Mouse (Mus musculus) midbrain, postnatal 0 days (tissue): ENCODE measurements around the gene Borcs8. TPM values are rescaled to one million over a fixed set of nuclear protein-coding genes. Genes with fewer than 3 reads are reported as not detected.
A peak's percentile ranks its signal among the peaks of the same experiment; 100 is the strongest.

Source experiments
- ATAC-seq: fragments of 200-750 bp; cut with Nextera tagmentation; 2 replicates; pipeline ENCODE4 v1.8.0; 2017; ENCODE audit warnings: moderate number of reproducible peaks, mild to moderate bottlenecking, moderate TSS enrichment, moderate library complexity; ENCODE audit not compliant: low FRiP score
- DNase-seq: peaks from one replicate; pipeline ENCODE4 v3.0.0-alpha.2; 2015; ENCODE audit warnings: low spot score
- H3K27ac ChIP-seq: fragments of 300-500 bp; sonication (generic); 2 replicates; pipeline ENCODE4 v1.5.1; 2014; ENCODE audit warnings: low read depth, mild to moderate bottlenecking, low read length, mixed read lengths
- H3K27me3 ChIP-seq: fragments of 300-500 bp; sonication (generic); 2 replicates; pipeline ENCODE4 v1.6.1; 2014; ENCODE audit warnings: low read length, control low read depth, mixed read lengths; ENCODE audit not compliant: insufficient read depth
- H3K36me3 ChIP-seq: fragments of 300-500 bp; sonication (generic); 2 replicates; pipeline ENCODE4 v1.6.1; 2014; ENCODE audit warnings: low read length, control low read depth, mixed read lengths; ENCODE audit not compliant: insufficient read depth
- H3K4me1 ChIP-seq: fragments of 300-500 bp; sonication (generic); 2 replicates; pipeline ENCODE4 v1.6.1; 2014; ENCODE audit warnings: mild to moderate bottlenecking, control low read depth, antibody characterized with exemption, low read length, mixed read lengths; ENCODE audit not compliant: insufficient read depth
- H3K4me2 ChIP-seq: fragments of 300-500 bp; sonication (generic); 2 replicates; pipeline ENCODE4 v1.6.1; 2014; ENCODE audit warnings: low read depth, mild to moderate bottlenecking, low read length, mixed read lengths; ENCODE audit not compliant: poor library complexity, severe bottlenecking
- H3K4me3 ChIP-seq: fragments of 300-500 bp; sonication (generic); 2 replicates; pipeline ENCODE4 v1.5.1; 2014; ENCODE audit warnings: low read depth, mild to moderate bottlenecking, low read length, moderate library complexity
- H3K9ac ChIP-seq: fragments of 300-500 bp; sonication (generic); replicated peaks from 2 replicates; pipeline ENCODE4 v1.6.1; 2014; ENCODE audit warnings: mild to moderate bottlenecking, low read length, moderate library complexity, mixed read lengths; ENCODE audit not compliant: poor library complexity, severe bottlenecking
- H3K9me3 ChIP-seq: fragments of 300-500 bp; sonication (generic); 2 replicates; pipeline ENCODE4 v1.6.1; 2016; ENCODE audit warnings: low read length, control low read depth
- CTCF ChIP-seq: IDR thresholded peaks from 2 replicates; pipeline ENCODE4 v1.5.1; 2016; ENCODE audit warnings: antibody characterized with exemption, mild to moderate bottlenecking
- WGBS: fragments of 180-500 bp; shearing (Covaris S2); extraction: QIAGEN DNeasy Blood & Tissue Kit; methylation state at CpG from one replicate; pipeline ENCODE4 v1.1.7; 2014; 5-methylcytosine and 5-hydroxymethylcytosine counted together
- polyA plus RNA-seq: library from polyadenylated mRNA; unstranded; fragments of >200 nt; fragmentation: Nextera tagmentation; extraction: Ambion mirVana; gene quantifications from 2 replicates; pipeline ENCODE4 v1.2.1, GENCODE M21; 2015
- total RNA-seq: library from RNA; depleted of rRNA; stranded (reverse); fragments of >200 nt; gene quantifications from 2 replicates; pipeline ENCODE4 v1.2.3, GENCODE M21; 2014

The Borcs8 gene
- total and polyA plus RNA-seq, 2 experiments from 2014 or later = 49.8 to 91.1 TPM

DNA sequence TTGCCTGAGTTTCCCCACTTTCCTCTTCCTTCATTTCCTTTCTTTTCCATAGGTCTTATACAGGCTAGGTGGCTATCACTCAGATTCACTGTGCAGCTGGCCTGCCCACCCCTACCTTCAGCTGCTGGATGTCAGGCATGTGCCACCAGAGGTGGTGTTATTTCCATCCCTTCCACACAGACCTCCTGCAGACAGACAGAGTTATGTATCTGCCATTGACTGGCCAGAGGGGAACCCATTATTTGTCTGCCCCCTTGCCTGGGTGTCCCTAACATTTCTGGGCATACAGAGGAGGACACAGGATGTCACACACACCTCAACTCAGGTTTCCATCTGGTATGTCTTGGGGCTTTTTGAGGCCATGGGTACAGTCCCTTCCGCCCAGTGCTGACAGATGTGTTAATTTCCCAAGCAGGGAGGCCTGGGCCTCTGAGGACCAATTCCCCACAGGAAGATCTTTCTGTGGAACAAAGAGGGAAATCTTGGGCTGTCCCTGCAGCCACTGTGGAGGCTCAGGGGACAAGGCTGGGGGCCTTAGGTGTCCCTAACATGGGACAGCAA is 18.0 kb downstream of the Borcs8 start:
- WGBS = 100% methylated on average over 1 of the region's 1 CpGs
- DNase-seq = no peak
- Histone ChIP-seq H3K4me1 (no peaks in the 10 kb centered on the region), H3K4me3 (no peak overlapping the region), H3K36me3 (no peaks in the 10 kb centered on the region), H3K27ac (no peak overlapping the region), H3K4me2 (no peak overlapping the region), H3K9ac (no peak overlapping the region), H3K9me3 (no peaks in the 10 kb centered on the region), H3K27me3 (no peaks in the 10 kb centered on the region)
- TF ChIP-seq CTCF = no peak
- no peak for ATAC-seq

DNA sequence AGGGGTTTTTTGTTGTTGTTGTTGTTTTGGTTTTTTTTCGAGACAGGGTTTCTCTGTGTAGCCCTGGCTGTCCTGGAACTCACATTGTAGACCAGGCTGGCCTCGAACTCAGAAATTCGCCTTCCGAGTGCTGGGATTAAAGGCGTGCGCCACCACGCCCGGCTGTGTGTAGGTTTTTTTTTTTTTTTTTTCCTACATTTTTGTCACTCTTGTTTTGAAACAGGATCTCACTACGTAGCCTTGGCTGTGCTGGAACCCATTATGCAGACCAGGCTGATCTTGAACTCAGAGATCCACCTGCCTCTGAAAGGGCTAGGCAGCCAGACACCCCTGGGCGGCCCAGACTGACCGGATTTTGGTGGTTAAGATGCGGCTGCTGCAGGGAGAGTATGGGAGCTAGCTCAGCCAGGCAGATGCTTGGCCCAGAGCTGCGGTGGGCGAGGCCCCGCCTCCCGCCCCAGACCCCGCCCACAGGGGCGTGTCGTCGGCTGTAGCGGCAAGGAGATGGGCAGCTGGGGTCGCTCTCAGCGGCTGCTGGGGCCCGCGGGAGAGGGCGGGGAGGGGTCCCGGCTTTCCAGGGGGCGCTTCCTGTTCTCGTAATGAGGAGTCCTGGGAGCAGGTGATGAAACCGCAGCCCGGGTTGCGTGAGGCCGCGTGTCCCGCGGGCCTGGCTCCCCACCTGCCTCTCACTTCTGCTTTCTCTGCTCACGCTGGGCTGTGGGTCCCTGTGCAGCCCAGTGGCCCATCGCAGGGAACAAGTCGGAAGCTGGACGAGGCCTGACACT is 19.0 kb downstream of the Borcs8 start:
- Histone ChIP-seq H3K9me3 (no peaks in the 10 kb centered on the region), H3K27ac (no peak overlapping the region; the same call in 1 of the 2 replicates), H3K4me1 (no peaks in the 10 kb centered on the region), H3K9ac (peak overlapping the region; percentile 57), H3K36me3 (no peaks in the 10 kb centered on the region), H3K27me3 (no peaks in the 10 kb centered on the region), H3K4me3 (peak overlapping the region; percentile 53), H3K4me2 (peak overlapping the region; percentile 83)
- no peak; the same call in 1 of the 2 replicates for TF ChIP-seq CTCF
- 12% methylated on average over 40 of the region's 40 CpGs for WGBS
- ATAC-seq (peak; percentile 91), DNase-seq (peak; percentile 78)

GRCm38 (mm10) chr8:70159211-70159610 is 19.9 kb downstream of the Borcs8 start:
- Histone ChIP-seq H3K36me3 (no peaks in the 10 kb centered on the region), H3K4me3 (no peak overlapping the region; the same call in 1 of the 2 replicates), H3K9ac (0 out of 2 replicates have a peak overlapping the region, but pooled peaks have one; percentile 57), H3K27me3 (peaks cover 3% of the 10 kb centered on the region; the same call in 1 of the 2 replicates), H3K9me3 (no peaks in the 10 kb centered on the region), H3K27ac (no peak overlapping the region), H3K4me2 (peak overlapping the region; percentile 83; the same call in 1 of the 2 replicates), H3K4me1 (no peaks in the 10 kb centered on the region)
- ATAC-seq (no peak), DNase-seq (no peak)
- TF ChIP-seq CTCF = no peak
- WGBS = 92% methylated on average over 4 of the region's 4 CpGs

DNA sequence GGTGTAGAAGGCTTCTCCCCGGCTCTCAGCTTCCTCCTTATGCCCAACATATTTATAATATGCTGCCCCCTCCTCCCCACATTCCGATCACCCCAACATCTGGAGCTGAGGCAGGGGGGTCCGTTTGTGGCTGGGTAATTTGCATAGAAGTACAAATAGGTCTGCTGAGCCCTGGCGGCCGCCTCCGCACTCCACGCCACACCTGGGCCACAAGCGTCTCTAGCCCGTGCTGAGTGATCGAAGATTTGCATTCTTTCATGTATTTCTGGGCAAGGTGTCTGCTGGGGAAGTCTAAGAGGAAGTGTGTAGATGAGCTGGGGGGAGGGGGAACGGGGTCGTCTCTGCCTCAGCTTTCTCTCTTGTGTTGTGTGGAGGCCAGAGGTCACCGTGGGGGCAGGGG is 20.7 kb downstream of the Borcs8 start:
- WGBS = 69% methylated on average over 13 of the region's 13 CpGs
- H3K27me3 ChIP-seq = peaks cover 3% of the 10 kb centered on the region; the same call in 1 of the 2 replicates
- H3K27ac ChIP-seq = no peak overlapping the region
- no peak overlapping the region for H3K9ac ChIP-seq
- no peak for TF ChIP-seq CTCF
- no peaks in the 10 kb centered on the region for H3K9me3 ChIP-seq
- DNase-seq = no peak
- H3K4me1 ChIP-seq = no peaks in the 10 kb centered on the region
- H3K4me3 ChIP-seq = no peak overlapping the region
- no peaks in the 10 kb centered on the region for H3K36me3 ChIP-seq
- ATAC-seq = no peak
- no peak overlapping the region for H3K4me2 ChIP-seq

GRCm38 (mm10) chr8:70163316-70163715 is 24.0 kb downstream of the Borcs8 start:
- H3K27me3 ChIP-seq = peaks cover 9% of the 10 kb centered on the region; the same call in 1 of the 2 replicates
- H3K4me2 ChIP-seq = no peak overlapping the region
- TF ChIP-seq CTCF = no peak
- no peak overlapping the region for H3K27ac ChIP-seq
- H3K36me3 ChIP-seq = no peaks in the 10 kb centered on the region
- ATAC-seq = no peak
- no peak overlapping the region for H3K4me3 ChIP-seq
- no peak overlapping the region for H3K9ac ChIP-seq
- H3K9me3 ChIP-seq = no peaks in the 10 kb centered on the region
- DNase-seq = no peak
- WGBS = 89% methylated on average over 3 of the region's 3 CpGs
- peaks cover 4% of the 10 kb centered on the region; the same call in 1 of the 2 replicates for H3K4me1 ChIP-seq
